Mouse (Mus musculus): Measurements from ENCODE around the gene Suclg2. TPM values are rescaled to one million over a fixed set of nuclear protein-coding genes. Genes with fewer than 3 reads are reported as not detected.

Suclg2 gene
- polyA plus RNA-seq, 1 experiment from 2014 or later = 76.4 TPM

DNA sequence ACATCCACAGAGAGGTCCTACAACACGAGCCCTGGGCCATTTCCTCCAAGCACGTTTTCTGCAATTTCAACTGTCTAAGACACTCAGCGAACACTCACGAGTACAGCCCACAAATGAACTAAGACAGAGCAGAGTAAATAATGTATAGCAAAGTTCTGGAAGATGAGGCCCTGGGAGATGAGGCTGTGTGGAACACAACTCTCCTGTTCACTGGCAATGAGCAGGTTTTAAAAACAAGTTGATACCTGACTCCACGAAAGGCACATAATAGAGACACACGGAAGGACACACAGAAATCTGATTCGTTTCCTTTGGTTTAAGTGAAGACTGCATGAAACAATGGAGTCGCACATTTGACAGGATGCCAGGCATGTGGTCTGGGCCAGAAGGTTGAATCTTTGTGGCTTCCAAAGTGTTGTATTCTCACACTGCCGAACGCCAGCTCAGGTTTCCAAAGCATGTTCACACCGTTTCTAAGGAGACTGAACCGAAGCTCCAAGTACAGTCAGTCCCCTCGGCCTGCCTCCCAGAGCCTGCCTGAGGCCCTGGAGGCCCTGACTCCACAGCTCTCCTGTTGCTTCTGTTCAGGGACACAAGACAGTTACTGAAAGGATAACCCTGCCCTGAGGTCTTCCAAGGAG, 68.4 kb downstream of the Suclg2 start:
- no peak overlapping the region for H3K27ac ChIP-seq
- H3K27me3 ChIP-seq (ENCODE audit: insufficient read depth, poor library complexity, severe bottlenecking) = no peaks in the 10 kb centered on the region
- 0 out of 2 replicates have a peak, but pooled peaks cover 3% of the 10 kb centered on the region for H3K4me1 ChIP-seq
- peaks cover 10% of the 10 kb centered on the region for H3K36me3 ChIP-seq
- 69% methylated on average over 13 of the region's 13 CpGs for WGBS
- H3K4me3 ChIP-seq = no peak overlapping the region
- no peaks in the 10 kb centered on the region for H3K9me3 ChIP-seq
- DNase-seq (ENCODE audit: low spot score) = no peak

DNA sequence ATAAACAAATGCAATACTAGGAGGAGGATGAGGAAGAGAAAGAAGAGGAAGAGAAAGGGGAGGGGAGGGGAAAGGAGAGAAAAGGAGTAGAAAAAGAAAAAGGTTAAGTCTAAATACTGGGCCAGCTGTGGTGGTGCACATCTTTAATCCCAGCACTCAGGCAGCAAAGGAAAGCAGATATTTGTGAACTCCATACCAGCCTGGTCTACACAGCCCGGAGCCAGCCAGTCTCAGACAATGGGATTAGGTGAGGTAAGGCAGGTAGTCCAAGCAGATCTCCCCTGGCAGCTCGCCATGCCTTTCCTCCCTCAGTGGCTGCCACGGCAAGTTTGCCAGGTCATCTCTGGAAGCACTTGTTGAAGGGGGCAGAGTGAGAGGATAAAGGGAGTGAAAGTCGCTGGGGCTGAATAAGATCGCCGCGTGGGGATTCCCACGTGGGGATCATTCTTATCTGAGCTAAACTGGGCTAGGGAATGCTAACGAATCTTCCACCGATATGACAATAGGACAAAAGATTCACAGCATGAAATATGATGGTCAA, 69.4 kb downstream of the Suclg2 start:
- Histone ChIP-seq H3K27me3 (ENCODE audit: insufficient read depth, poor library complexity, severe bottlenecking) (no peaks in the 10 kb centered on the region), H3K4me3 (no peak overlapping the region), H3K9me3 (no peaks in the 10 kb centered on the region), H3K4me1 (0 out of 2 replicates have a peak, but pooled peaks cover 3% of the 10 kb centered on the region), H3K27ac (no peak overlapping the region), H3K36me3 (peaks cover 6% of the 10 kb centered on the region)
- DNase-seq (ENCODE audit: low spot score) = no peak
- WGBS = 76% methylated on average over 10 of the region's 10 CpGs

DNA sequence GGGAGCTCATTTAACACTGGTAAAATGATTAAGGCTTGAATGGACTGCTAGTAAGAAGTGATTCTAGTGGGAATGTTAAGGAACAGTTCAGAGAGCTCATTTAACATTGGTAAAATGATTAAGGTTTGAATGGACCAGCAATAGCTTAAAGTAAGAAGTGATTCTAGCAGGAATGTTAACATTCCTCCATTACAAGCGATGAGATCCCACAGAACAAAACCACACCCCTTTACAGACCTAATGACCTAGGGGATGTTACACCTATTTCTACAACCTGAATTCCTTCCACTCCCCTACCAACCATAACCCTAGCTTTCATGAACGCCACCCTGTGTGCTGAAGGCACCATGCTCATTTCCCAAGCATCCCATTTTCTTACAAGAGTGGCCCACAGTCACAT, 81.2 kb downstream of the Suclg2 start:
- no peaks in the 10 kb centered on the region for H3K36me3 ChIP-seq
- H3K4me1 ChIP-seq = no peaks in the 10 kb centered on the region
- no peak for DNase-seq (ENCODE audit: low spot score)
- no peak overlapping the region for H3K4me3 ChIP-seq
- H3K27ac ChIP-seq = no peak overlapping the region
- H3K9me3 ChIP-seq = no peaks in the 10 kb centered on the region
- WGBS = 93% methylated on average over 2 of the region's 2 CpGs
- H3K27me3 ChIP-seq (ENCODE audit: insufficient read depth, poor library complexity, severe bottlenecking) = no peaks in the 10 kb centered on the region

DNA sequence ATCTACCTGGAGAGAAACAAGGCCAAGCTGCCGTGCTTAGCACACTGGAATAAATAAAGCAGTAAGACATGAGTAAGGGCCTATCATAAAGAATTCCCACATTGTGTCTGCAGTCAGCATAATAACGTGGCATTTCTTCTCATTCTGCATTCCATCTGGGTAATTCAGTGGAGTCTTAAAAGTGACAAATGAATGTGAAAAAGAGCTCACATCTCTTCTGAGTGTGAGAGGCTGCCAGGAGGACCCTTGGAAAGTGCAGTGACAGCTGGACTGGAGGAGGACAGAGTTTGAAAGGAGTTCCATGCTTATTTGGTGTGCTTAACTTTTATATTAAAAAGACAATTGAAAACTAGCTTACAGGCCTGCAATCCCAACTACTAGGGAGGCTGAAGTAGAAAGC, 83.2 kb downstream of the Suclg2 start:
- WGBS = 69% methylated on average over 2 of the region's 2 CpGs

DNA sequence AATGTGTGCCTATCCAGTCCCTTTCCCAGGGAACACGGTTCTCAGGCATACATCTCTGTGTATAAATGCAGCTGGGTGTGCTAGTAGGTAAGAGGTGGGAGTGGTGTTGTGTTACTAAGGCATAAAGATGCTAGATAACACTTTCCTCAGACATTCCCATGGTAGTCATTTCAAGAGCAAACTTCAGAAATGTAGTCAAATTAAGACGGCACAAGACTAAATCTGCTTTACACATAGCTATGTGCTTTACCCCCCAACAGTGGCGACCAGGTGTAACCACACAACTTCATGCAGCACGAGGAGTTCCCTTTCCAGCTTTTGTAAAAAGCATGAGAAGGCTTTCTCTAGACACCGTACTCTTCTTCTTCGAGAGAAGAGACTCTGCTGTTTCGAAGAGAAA, 89.5 kb downstream of the Suclg2 start:
- no peak for DNase-seq (ENCODE audit: low spot score)
- Histone ChIP-seq H3K9me3 (no peaks in the 10 kb centered on the region), H3K27ac (no peak overlapping the region), H3K4me3 (no peak overlapping the region), H3K4me1 (no peaks in the 10 kb centered on the region), H3K36me3 (no peaks in the 10 kb centered on the region), H3K27me3 (ENCODE audit: insufficient read depth, poor library complexity, severe bottlenecking) (no peaks in the 10 kb centered on the region)
- WGBS = 91% methylated on average over 7 of the region's 7 CpGs

More for the DNA sequence above, 83.2 kb downstream of the Suclg2 start:
- no peak for DNase-seq (ENCODE audit: low spot score)
- no peaks in the 10 kb centered on the region for H3K9me3 ChIP-seq
- H3K4me1 ChIP-seq = no peaks in the 10 kb centered on the region
- H3K4me3 ChIP-seq = no peak overlapping the region
- H3K36me3 ChIP-seq = no peaks in the 10 kb centered on the region
- H3K27me3 ChIP-seq (ENCODE audit: insufficient read depth, poor library complexity, severe bottlenecking) = no peaks in the 10 kb centered on the region
- no peak overlapping the region for H3K27ac ChIP-seq

DNA sequence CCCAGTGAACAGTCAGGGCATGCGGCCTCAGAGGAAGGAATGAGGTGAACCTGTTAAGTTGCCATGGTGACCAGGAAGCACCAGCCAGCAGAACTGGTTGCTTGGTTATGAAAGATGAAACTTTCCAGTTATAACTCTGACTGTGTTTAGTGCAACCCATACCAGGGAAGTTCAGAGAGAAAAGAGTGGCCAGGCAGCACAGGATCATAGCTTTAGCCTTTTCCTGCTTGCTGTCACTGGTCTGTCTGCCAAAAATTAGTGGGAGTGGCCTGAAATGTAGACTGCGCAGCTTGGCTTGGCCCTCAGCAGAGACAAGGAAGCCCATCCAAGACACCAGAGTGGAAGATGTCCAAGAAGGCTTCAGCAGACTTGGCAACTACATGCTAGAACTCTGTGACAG, 96.8 kb downstream of the Suclg2 start:
- no peak for DNase-seq (ENCODE audit: low spot score)
- Histone ChIP-seq H3K9me3 (no peaks in the 10 kb centered on the region), H3K4me3 (no peak overlapping the region), H3K27ac (no peak overlapping the region), H3K27me3 (ENCODE audit: insufficient read depth, poor library complexity, severe bottlenecking) (no peaks in the 10 kb centered on the region), H3K36me3 (no peaks in the 10 kb centered on the region), H3K4me1 (no peaks in the 10 kb centered on the region)
- WGBS = 85% methylated on average over 2 of the region's 2 CpGs

DNA sequence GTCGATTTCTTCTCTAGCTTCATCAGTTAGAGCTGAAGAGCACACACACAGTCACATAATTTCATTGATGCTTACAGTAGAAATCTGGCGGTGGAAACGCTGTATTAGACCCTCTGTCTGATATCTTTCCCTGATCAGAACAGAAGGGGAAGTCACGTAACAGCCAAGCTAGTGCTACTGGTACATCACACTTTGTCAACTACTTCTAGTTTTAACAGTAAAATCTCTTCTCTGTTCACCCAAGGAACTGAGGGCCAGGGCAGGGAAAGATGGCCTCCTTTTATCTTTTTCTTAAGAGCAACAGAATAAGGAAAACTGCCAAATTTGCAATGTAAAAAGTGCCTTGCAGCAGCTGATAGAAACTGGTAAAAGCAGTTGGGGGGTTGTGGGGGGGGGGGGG, 97.8 kb downstream of the Suclg2 start:
- 85% methylated on average over 4 of the region's 4 CpGs for WGBS
- no peak for DNase-seq (ENCODE audit: low spot score)
- H3K36me3 ChIP-seq = no peaks in the 10 kb centered on the region

DNA sequence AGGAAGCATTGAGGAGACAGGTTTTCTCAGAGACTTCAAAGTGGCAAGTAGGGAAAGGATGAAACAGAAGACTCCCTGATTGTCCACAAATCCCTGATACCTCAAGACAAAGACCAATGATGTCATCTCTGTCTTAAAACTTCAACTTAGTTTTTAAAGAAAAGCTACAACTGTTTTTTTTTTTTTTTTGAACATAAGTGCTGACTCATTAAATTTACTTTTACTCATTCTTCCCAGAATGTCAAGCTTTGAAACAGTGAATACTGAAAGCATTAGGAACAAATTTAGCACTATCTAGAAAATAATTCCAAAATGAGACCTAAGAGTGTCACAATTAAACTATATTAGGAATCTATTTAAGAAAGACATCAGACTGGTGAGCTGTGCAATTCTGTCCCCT, 98.8 kb downstream of the Suclg2 start:
- no peak for DNase-seq (ENCODE audit: low spot score)
- H3K27ac ChIP-seq = no peak overlapping the region
- H3K4me1 ChIP-seq = no peaks in the 10 kb centered on the region
- H3K27me3 ChIP-seq (ENCODE audit: insufficient read depth, poor library complexity, severe bottlenecking) = no peaks in the 10 kb centered on the region
- H3K36me3 ChIP-seq = no peaks in the 10 kb centered on the region
- H3K9me3 ChIP-seq = no peaks in the 10 kb centered on the region
- H3K4me3 ChIP-seq = no peak overlapping the region

More for the DNA sequence above, 97.8 kb downstream of the Suclg2 start:
- H3K27ac ChIP-seq = no peak overlapping the region
- H3K4me3 ChIP-seq = no peak overlapping the region
- H3K4me1 ChIP-seq = no peaks in the 10 kb centered on the region
- H3K9me3 ChIP-seq = no peaks in the 10 kb centered on the region
- H3K27me3 ChIP-seq (ENCODE audit: insufficient read depth, poor library complexity, severe bottlenecking) = no peaks in the 10 kb centered on the region

DNA sequence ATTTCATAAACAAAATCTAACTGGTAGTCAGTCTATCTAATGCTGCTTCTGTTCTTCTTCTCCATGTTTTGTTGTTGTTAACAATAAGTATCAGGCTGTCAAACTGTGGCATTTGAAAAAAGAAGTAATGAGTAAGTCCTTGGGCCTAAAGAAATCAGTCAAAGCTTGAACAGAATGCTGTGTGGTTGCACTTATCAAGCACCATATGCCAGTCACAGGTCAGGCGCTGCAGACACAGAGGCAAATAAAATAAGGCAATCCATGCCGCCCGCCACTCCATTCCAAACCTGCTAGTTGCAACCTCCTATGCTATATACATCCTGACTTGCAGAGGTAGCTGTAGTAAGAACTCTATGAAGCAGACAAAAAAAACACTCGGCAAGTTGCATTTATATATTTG, 100.2 kb downstream of the Suclg2 start:
- Histone ChIP-seq H3K4me3 (no peak overlapping the region), H3K4me1 (no peaks in the 10 kb centered on the region), H3K27ac (no peak overlapping the region), H3K27me3 (ENCODE audit: insufficient read depth, poor library complexity, severe bottlenecking) (no peaks in the 10 kb centered on the region), H3K9me3 (no peaks in the 10 kb centered on the region), H3K36me3 (no peaks in the 10 kb centered on the region)
- 88% methylated on average over 4 of the region's 4 CpGs for WGBS
- DNase-seq (ENCODE audit: low spot score) = no peak

DNA sequence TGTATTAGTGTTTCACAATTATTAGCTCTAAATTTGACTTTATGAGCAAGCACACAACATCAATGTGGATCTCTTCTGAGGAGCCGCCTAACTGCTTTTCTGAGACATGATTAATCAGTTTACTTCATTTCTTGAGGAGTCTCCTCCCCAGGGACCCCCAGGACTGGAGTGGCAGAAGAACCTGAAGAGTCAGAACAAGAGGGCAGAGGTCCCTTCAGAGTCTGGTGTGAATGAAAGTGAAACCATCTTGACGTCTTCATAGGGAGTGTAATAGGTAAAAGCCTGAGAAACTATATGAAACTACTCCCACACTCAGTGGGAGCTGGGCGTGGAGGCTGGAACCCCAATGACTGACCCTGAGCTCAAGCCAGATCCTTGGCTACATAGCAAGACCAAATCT, 105.4 kb downstream of the Suclg2 start:
- Histone ChIP-seq H3K9me3 (no peaks in the 10 kb centered on the region), H3K36me3 (no peaks in the 10 kb centered on the region), H3K27ac (no peak overlapping the region), H3K4me1 (no peaks in the 10 kb centered on the region), H3K4me3 (no peak overlapping the region), H3K27me3 (ENCODE audit: insufficient read depth, poor library complexity, severe bottlenecking) (no peaks in the 10 kb centered on the region)
- no peak for DNase-seq (ENCODE audit: low spot score)
- WGBS = 78% methylated on average over 3 of the region's 3 CpGs

DNA sequence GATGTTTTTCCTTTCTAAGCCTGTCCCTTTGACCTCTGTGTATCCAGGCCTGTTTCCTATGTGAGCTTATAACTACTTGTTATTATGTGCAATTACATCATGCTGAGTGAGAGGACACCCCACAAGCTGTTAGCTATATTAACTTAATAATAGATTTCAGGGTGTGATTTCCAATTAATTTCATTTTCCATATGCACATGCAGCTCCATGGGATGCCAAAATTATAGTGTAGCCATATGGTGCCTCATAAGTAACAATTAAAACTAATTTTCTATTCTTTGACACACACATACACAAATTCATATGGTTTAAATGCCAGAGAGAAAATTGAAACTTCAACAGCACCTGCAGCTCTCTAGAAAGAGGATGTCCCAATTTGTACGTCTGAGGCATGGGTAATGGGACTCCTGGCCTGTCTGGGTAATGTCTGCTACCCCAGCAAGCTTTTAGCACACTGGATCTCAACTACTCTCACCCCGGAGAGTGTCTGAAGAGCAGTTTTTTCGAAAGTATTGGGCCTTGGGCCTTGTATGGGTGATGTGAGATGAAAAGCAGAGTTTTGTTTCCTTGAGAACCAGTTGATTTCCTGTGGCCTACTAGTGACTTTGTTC, 106.1 kb downstream of the Suclg2 start:
- no peak overlapping the region for H3K4me3 ChIP-seq
- H3K9me3 ChIP-seq = no peaks in the 10 kb centered on the region
- no peak overlapping the region for H3K27ac ChIP-seq
- no peaks in the 10 kb centered on the region for H3K36me3 ChIP-seq
- no peak for DNase-seq (ENCODE audit: low spot score)
- WGBS = 75% methylated on average over 3 of the region's 3 CpGs
- H3K27me3 ChIP-seq (ENCODE audit: insufficient read depth, poor library complexity, severe bottlenecking) = no peaks in the 10 kb centered on the region
- H3K4me1 ChIP-seq = no peaks in the 10 kb centered on the region

DNA sequence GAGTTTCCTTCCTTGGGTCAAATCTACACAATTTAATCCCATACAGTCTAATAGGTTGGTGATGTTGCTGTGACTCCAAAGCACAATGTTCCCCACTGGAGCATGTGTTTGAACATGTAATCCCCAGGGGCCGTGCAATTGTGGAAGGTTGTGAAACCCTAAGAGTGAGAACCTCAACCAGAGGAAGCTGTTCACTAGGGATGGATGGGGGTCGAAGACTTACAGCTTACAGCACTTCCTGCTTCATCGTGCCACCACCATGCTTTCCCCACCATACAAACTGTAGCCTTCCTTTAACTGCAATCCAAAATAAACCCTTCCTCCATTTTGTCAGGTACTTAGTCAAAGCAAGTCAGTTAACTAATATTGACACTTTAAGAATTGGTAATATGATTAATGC, 107.5 kb downstream of the Suclg2 start:
- Histone ChIP-seq H3K27me3 (ENCODE audit: insufficient read depth, poor library complexity, severe bottlenecking) (no peaks in the 10 kb centered on the region), H3K27ac (no peak overlapping the region), H3K9me3 (no peaks in the 10 kb centered on the region), H3K36me3 (no peaks in the 10 kb centered on the region; the same call in 1 of the 2 replicates), H3K4me1 (no peaks in the 10 kb centered on the region), H3K4me3 (no peak overlapping the region)
- 84% methylated on average over 3 of the region's 3 CpGs for WGBS
- DNase-seq (ENCODE audit: low spot score) = no peak

DNA sequence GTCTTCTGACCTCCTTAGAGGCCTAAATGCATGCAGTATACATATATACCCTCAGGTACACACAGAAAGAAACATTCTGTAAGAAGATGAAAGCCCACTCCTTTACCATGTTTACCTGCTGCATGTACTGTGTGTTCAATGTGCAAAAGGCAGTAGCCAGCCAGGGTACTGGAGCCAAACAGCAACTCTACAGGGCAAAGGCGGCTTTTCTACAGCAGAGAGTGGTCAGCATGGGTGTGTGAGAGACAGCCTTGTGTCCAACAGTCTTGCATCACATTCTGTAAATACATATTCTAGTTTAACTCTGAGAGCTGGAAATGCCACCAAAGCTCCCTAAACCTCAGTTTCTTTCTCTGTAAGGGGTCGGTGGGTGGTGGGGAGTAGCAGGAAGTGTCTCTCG, 110.5 kb downstream of the Suclg2 start:
- no peaks in the 10 kb centered on the region for H3K9me3 ChIP-seq
- WGBS = 76% methylated on average over 3 of the region's 3 CpGs
- H3K27ac ChIP-seq = no peak overlapping the region
- H3K27me3 ChIP-seq (ENCODE audit: insufficient read depth, poor library complexity, severe bottlenecking) = no peaks in the 10 kb centered on the region
- no peaks in the 10 kb centered on the region for H3K4me1 ChIP-seq
- H3K4me3 ChIP-seq = no peak overlapping the region
- DNase-seq (ENCODE audit: low spot score) = no peak
- no peaks in the 10 kb centered on the region; the same call in 1 of the 2 replicates for H3K36me3 ChIP-seq
